Mouse (Mus musculus) heart, postnatal 0 days (tissue): ENCODE data around the gene Cask.

Source experiments
- CTCF ChIP-seq: IDR thresholded peaks from 2 replicates; pipeline ENCODE4 v1.5.1; 2016; ENCODE audit warnings: antibody characterized with exemption, control low read depth, low read depth
- EP300 ChIP-seq: IDR thresholded peaks from 2 replicates; pipeline ENCODE4 v1.6.1; 2016; ENCODE audit warnings: antibody characterized with exemption, low read depth

DNA sequence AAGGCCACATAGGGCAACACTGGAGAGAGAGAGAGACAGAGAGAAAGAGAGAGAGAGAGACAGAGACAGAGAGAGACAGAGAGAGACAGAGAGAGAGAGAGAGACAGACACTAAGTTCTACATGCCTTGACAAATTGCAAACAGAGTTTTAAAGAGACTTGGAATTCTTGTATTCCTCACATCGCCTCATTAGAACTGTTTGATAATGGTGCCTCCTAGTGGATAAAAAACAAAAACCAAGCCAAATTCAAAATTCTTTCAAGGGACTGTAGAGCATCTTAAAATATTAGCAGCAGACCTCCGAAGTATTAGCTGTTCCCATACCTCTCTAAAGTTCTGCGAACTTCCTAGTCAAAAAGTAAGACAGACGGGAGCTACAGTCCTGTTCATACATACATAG is 159.3 kb downstream of the Cask start:
- TF ChIP-seq EP300 (no peak), CTCF (peak; percentile 33)
